Mouse (Mus musculus) thymus, adult 2 months (tissue): ENCODE data around the gene Hsd11b1.

Source experiments
- CTCF ChIP-seq: fragments of 200-500 bp; IDR thresholded peaks from 2 replicates; pipeline ENCODE4 v1.5.1; 2012; ENCODE audit warnings: mild to moderate bottlenecking, control low read depth, low read length, moderate library complexity, borderline replicate concordance; ENCODE audit not compliant: control insufficient read depth, poor library complexity, insufficient read depth; ENCODE audit errors: extremely low read depth
- POLR2A ChIP-seq: fragments of 200-500 bp; IDR thresholded peaks from 2 replicates; pipeline ENCODE4 v1.6.1; 2012; ENCODE audit warnings: mild to moderate bottlenecking, low read length, control low read depth, moderate library complexity; ENCODE audit not compliant: control insufficient read depth, poor library complexity, insufficient read depth; ENCODE audit errors: extremely low read depth

GRCm38 (mm10) chr1:193226114-193226513 is 37.8 kb downstream of the Hsd11b1 start:
- TF ChIP-seq CTCF = no peak
- TF ChIP-seq POLR2A = no peak
